Mouse (Mus musculus) urinary bladder, postnatal 10 days (tissue): ENCODE measurements around the gene Abca6.

Experiments used
- DNase-seq: peaks from one replicate; pipeline ENCODE4 v3.0.0; 2022; ENCODE audit warnings: low spot score

Abca6 gene

DNA sequence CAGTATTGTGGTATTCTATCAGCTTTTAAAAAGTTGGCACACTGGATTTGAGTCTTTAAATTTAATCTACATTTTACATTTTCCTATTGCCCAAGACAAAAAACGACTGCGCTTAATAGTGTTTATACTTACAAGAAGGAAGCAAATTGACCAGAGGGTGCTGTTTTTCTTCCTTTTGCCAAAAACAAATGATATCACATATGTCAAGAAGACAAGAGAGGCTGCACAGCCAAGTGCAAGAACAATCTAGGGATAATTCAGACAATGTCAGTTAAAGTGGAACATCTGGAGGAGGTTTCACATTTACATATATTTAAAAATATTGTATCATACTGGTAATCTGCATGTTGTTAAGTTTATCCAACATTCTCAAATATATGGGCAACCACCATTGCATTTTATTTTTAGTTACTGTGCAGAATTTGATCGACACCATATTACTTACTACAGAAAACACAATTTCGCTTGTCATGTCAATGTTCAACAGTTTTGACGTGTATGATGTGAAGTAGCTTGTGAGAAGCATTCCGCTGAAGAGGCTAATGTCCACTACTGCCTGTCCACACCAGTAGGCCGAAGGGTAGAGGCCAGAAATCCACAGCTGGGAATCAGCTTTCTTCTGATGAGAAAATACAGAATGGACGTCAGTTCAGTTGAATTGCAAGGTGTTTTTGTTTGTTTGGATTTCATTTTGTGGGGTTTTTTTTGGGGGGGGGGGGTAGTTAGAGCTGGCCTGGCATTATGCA is 54.8 kb downstream of the Abca6 start:
- DNase-seq: no peak

DNA sequence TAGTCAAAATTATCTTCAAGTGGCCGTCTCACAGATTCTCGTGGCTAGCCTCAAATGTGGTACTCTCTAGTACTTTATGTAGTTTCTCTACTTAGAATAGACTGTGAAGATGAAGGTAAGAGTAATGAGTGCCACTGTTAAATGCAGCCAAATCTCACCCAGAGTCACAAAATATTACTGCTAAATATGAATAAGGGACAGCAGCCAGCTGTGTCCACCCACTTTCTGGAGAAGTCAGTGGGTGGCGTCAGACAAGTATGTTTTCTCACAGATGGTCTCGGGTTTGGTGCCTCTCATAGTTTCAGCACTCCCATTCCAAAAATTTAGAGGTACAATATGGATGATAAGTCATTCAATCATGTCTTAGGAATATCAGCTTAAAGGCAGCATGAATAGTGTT is 56.3 kb downstream of the Abca6 start:
- DNase-seq: no peak

DNA sequence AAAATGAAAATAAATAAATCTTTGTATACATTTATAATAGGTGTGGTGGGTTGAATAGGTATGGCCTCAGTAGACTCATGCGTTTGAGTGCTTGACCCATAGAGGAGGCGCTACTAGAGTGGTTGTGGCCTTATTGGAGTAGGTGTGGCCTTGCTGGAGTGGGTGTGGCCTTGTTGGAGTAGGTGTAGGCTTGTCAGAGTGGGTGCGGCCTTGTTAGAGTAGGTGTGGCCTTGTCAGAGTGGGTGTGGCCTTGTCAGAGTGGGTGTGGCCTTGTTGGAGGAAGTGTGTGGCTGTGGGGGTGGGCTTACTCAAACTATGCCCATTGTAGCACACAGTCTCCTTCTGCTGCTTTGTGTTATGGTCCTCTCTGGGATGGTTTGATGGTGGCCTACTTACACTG is 80.4 kb downstream of the Abca6 start:
- DNase-seq: no peak

DNA sequence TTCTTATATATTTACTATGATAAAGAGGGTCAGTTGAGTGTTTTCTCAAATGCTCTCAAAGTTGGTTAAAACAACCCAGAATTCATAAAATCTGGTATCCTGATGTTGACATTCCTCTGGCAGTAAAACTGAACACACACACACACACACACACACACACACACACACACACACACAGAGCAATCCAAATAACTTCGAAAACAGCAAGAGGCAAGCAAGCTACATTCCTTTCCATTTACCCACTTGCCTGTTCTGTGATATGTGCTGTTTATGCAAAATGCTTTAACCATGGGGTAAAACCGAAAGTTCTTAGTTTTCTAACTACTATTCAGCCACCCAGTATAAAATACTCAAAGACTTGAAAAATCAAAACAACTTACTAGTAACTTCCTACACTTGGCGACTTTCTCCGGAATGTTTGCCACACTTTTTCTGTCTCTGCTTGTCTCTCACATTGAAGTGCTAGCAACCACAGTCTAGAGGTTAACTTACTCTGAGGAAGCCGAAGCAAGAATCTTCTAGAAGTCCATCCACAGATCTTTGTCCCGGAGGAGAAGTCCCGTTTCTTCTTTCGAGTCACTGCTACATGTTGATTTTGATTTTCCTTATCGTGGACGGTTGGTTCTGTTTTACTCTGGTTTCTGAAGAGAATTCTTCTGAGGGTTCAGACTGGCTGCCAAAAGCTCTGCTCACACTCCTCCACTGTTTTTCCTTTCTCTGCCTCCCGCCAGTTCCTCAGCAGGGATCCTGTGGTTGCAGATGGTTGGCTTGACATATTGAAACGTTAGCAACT is 83.9 kb downstream of the Abca6 start, which contains the start of gene Abca9:
Gene Abca9 (minus strand): TSS at position 738 of the 793 bp plus-strand sequence.
- no peak for DNase-seq

DNA sequence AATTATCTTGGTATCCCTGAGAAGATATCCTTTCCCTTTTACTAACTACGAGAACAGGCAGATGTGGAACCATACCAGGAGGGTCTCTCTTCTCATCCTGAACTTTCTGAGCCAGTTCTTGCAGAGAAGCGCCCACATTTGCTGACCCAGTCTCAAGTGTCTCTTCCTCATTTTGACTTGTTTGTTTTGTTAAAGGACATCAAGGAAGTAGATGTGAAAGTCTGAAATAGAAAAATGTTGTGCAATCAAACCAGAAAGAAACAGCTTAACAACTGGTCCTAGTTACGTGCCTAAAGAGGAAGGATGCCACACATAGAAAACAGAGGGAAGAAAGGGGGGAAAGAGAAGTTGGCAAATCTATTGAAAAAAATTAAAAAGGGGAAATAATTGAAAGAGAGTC is 85.8 kb downstream of the Abca6 start:
- no peak for DNase-seq

DNA sequence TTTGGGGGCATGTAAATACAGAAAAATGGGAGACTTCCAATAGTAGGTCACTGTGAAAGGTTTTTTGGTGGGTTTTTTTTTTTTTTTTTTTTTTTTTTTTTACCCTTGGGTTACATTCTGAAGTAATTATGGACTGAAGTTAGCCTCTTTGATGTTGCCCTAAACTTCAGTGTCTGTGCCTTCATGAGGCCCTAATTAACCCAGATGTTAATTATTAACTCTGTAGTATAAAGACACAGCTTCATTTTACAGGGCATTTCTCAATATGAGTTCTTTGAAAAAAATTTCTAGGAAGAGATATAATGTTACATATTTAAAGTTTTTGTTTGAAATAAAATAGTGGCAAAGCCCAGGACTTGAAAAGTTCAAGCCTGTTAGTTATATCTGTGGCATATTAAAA is 86.2 kb downstream of the Abca6 start:
- no peak for DNase-seq

DNA sequence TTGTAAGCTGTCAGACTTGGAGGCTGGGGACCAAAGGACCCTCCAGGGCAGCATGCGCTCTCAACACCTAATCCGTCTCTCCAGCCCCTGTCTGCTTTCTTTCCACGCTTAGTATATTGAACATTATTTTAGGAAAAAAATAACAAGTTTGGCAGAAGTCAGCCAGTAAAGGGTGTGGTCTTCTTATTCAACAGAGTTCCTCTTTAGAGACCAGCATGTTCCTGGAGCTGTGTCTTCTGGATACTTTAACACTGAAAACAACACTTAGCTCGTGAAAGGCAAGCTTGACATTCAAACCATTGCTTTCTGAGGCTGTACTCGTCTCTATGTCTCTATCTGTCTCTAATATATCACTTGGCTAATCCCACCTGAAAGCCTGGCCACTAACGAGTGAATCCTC is 94.5 kb downstream of the Abca6 start:
- DNase-seq: no peak

DNA sequence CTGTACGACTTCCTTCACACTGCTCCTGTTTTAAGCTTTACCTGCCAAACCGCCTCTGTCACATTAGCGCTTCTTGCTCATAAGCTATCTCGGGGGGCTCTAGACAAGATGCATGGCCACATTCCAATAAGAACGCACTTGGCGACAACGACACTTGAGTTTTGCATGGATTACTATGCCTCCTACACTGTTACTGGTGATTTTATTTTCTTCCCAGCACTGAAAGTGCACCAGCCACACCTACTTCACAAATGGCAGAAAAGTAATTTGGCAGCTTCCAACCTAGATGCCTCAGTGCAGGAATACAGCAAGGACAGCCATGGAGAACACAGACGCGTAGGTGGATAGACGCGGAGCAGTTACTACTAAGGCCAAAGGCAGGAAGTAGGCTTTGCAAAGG is 95.6 kb downstream of the Abca6 start:
- no peak for DNase-seq

DNA sequence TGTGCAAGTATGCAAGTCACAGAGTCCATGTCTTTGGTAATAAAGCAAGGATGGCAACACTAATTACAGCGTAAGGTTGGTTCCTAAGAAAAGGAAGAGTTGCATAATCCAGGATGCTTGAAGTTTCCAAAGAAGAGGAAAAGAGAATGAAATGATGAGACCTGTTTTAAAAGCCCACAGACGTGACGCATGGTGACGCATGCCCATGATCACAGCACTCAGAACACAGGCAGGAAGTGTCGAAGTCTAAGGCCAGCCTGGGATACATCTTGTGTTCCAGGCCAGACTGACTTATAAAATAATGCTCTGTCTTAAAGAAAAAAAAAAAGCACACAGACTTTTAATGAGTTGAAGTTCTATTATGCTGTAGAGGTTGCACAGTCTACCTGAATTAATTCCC is 103.9 kb downstream of the Abca6 start:
- no peak for DNase-seq

DNA sequence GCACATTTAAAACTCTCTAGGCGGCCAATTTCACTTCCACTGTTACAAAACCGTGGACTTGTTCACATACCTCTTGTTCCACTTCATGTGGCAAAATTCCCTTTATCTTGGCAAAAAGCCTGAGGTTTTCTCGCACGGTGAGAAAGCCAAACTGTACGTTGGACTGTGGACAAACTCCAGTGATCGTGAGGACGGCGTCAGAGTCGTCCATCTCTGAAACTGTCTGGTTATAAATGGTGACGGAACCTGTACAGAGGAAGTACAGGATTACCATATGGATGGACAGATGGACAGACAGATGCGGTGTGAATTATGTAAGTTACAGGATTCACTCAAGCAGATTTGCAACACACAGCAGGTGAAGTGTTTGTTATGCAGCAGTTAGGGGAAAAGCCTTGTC is 106.2 kb downstream of the Abca6 start:
- no peak for DNase-seq

DNA sequence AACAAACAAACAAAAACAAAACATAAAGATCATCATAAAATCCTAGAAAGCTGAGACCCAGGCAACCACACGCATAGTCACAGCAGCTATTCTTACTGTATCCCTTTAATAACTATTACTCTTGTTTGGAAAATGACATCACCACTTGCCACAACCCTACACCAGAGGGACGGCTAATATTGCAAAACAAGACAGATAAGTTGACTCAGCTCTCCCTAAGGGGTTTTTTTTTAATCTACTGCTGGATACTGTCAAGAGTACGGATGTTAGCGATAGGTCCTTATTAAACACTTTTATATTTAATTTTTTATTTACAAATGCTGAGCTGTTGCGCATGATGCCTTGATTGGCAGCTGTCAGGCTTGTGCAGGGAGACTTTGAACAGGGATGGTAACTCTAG is 120.8 kb downstream of the Abca6 start:
- no peak for DNase-seq
